Mouse (Mus musculus) right cerebral cortex, postnatal 36 days (tissue): ENCODE measurements at regions not wholly inside any gene's neighbourhood (a gene's known extent, or its start where the extent isn't known, plus 50 kb on each side); places are given as distances from the start of the nearest gene placed in this dataset.

ENCODE experiments used
- DNase-seq, 2 experiments: peaks; one replicate each; pipeline ENCODE4 v3.0.0; 2022; ENCODE audit warnings: low spot score in 2 of 2, mixed read lengths in 1 of 2

- no peak for DNase-seq
These were observed 128.2 kb upstream of the Jarid2 start for GRCm38 (mm10) chr13:44601024-44601423.

- DNase-seq, result no peak
These were observed 126.6 kb upstream of the Jarid2 start for GRCm38 (mm10) chr13:44602658-44603057.

DNA sequence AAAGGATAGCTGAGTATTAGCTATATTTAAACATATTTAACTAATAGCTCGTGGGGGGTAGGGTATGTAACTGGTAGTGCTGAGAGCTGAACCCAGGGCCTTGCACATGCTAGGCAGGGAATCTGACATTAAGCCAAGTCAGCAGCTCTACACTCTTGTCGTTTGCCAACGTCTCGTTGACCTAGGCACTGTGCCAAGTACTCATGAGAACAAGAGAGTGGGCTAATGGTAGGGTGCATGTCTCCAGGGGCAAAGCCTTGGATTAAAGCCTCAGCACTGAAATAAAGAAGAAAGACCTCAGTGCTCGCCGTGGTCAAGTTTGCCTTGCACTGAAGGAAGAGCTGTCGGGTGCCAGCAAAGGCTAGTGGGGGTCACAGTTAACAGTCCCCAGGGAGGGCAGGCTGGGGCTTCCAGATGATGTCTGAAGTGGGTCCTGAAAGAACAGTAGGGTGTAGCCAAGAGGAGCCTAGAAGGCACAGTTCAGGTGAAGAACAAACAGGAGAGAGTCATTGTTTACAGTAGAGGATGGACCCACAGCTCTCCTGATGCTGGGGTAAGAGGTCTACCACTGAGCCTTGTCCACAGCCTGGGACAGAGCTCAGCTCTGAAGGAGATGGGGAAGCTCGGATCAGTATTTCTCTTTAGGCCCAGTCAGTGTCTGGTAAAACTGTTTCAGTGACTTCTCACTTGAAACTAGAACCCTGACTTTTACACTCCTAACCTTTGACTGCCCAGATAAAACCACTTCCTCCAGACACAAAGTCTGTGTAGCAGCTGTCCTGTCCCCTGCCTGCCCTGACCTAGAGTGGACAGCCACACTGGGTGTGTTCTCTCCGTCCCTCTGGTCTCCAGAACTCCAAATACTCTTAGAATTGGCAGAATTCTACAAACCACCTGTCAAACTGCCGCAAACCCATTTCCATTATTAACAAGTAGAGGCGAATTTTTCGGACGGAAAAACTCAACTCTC lies 121.7 kb upstream of the Jarid2 start:
- DNase-seq, result no peak

GRCm38 (mm10) chr13:44608286-44608675 lies 121.0 kb upstream of the Jarid2 start:
- DNase-seq, result no peak

GRCm38 (mm10) chr13:44608681-44609335 lies 120.5 kb upstream of the Jarid2 start:
- DNase-seq, result no peak

DNA sequence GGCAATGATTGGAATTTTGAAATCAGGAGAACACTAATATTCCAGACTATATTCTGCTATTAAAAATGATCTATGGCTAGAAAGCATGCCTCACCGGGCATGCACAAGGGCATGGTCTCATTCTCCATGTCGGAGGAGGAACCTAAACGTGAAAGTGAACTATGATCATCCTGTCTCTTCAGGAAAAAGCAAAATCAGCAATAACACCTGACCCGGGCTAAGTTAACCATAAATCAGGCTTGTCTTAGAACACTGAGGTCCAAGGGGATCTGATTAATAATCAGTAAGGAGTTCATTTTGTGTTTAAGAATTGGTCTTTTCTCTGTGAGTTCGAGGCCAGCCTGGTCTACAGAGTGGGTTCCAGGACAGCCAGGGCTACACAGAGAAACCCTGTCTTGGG lies 119.7 kb upstream of the Jarid2 start:
- no peak for DNase-seq

GRCm38 (mm10) chr13:44615696-44616095 lies 113.6 kb upstream of the Jarid2 start:
- no peak for DNase-seq

- DNase-seq, result no peak
These were observed 110.9 kb upstream of the Jarid2 start for GRCm38 (mm10) chr13:44618368-44618767.

- DNase-seq, result no peak
These were observed 106.5 kb upstream of the Jarid2 start for GRCm38 (mm10) chr13:44622661-44623355.

DNA sequence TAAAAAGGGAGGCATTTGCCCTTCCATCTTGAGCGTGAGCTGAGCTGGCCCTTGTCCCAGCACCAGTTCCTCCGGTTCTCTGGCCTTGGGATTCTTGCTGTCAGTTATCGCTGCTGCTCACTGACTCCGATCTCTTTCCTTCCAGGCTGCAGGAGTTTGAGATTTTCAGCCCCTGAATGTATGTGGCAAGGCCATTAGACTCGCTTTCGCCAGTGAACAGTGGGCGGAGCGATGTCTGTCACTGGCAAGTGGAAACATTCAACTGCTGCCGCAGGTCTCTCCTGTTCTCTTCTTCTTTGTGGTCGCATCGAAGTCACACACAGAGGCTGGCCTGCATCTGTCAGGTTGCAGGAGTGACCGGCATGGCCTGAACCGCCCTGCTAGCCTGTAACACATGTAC lies 104.6 kb upstream of the Jarid2 start:
- no peak for DNase-seq

- DNase-seq, result no peak
These were observed 103.5 kb upstream of the Jarid2 start for GRCm38 (mm10) chr13:44625792-44626191.

DNA sequence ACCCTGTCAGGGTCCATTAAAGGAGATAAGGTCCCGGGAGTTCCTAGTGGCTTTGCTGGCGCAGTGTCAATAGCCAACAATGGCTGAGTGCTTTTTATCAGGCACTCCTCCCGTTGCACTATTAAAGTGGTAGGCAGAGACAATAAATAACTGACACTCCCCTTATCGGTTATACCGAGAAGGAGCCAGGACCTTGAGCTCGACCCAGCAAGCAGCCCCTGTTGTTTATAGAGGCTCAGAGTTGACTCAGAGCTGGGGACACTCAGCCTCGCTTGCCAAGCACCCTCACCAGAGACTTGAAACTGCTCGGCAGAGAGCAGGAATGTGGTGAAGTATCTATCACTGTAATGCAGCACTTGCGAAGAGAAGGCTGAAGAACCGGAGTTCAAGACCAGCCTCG lies 102.5 kb upstream of the Jarid2 start:
- DNase-seq, result no peak

DNA sequence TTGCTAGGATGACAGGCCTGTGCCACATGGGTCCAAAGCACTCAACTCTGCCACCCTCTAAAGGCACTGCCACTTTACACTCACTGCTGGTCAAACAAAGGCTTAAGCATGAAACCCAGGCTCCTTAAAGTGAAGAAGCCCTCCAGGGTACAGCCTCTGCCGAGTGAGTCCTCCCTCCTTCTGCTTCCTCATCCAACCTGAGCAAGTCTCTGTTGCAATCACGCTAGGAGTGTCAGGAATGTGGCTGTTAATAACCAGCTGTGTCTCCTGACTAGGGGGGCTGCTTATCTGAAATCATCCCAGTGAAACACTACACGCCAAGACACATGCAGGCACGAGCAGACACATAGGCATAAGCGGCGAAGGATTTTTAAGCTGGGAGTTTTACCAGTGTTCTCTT lies 99.2 kb upstream of the Jarid2 start:
- DNase-seq, result no peak

GRCm38 (mm10) chr13:44634616-44635015 lies 94.7 kb upstream of the Jarid2 start:
- DNase-seq, result no peak

- DNase-seq, result no peak
These were observed 93.9 kb upstream of the Jarid2 start for GRCm38 (mm10) chr13:44635221-44636007.

DNA sequence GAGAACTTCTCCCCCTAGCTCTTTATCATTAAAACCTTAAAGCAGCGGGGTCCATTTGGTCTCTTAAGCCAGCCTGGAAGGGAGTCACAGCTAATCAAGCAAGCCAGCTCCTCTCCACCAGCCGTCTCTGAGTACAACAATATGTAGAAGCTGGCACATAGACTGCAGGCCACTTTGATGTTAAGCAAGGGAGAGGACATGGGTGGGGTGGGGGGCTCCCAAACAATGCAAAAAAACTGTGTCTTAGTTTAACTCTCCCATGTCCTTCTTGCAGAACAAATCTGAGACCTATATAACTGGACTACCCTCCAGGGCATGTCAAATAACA lies 93.3 kb upstream of the Jarid2 start:
- no peak for DNase-seq

- DNase-seq, result no peak
These were observed 86.9 kb upstream of the Jarid2 start for GRCm38 (mm10) chr13:44642361-44642760.

- DNase-seq, result no peak
These were observed 79.2 kb upstream of the Jarid2 start for GRCm38 (mm10) chr13:44650052-44650451.

GRCm38 (mm10) chr13:44651259-44652238 lies 77.7 kb upstream of the Jarid2 start:
- no peak for DNase-seq

DNA sequence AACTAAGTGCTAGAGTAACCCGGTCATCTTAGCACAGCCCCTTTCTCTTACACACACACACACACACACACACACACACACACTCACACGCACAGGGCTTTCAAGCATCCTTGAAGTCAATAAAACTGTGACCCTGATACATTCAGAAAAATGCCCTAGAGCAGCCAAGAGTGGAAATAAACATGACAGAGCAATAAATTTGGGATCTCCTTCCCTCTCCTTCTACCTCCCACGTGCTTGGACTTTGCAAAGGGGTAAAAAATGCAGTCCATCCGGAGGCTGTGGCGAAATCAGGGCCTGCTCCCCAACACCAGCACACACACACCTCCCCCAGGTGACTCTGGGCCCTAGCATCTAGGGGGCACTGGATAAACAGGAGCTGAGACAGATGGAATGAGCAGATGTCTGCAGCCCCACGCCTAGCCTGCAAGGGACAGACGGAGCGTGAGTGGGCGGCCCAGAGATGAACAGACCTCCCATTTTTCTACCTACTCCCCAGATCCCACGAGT lies 71.3 kb upstream of the Jarid2 start:
- DNase-seq, result peak; percentile 56 to 57
